In genomic region chr13:100755329-100755728, GRCm38 (mm10) we compare ENCODE assay signal across 20 mouse cellular contexts. TPM values are rescaled to one million over a fixed set of nuclear protein-coding genes. Genes with fewer than 3 reads are reported as not detected.
DNase-seq lines count a peak whose midpoint lies in the region; ATAC-seq and TF ChIP-seq lines count a peak whose summit lies in the region.
"Had no signal": no experiment of that assay in that cellular context is flagged by ENCODE, and none has a peak within 500 bp of the region (broad histone marks: within the 10 kb centered on the region; RNA-seq: fewer than 3 reads in every experiment).

No protein-coding gene starts in this region.

- no peak for ATAC-seq in liver, postnatal 0 days
- no peak for ATAC-seq in liver, embryonic 12.5 days
- ATAC-seq in erythroid progenitor cell, adult 5-6 weeks (replicated peaks; ENCODE audit: low FRiP score, poor library complexity, severe bottlenecking) = peak; percentile 79
- 0 out of 2 replicates have a peak, but pooled peaks have one; percentile 22 for ATAC-seq in megakaryocyte progenitor cell, adult 5-6 weeks (replicated peaks; ENCODE audit: poor library complexity)
- no peak for ATAC-seq in hindbrain, embryonic 12.5 days (ENCODE audit: low FRiP score)
- ATAC-seq: hindbrain, postnatal 0 days; intestine, embryonic 16.5 days had no signal

- H3K9me3 ChIP-seq in liver, postnatal 0 days (ENCODE audit: low read length) = no peaks in the 10 kb centered on the region
- H3K9me3 ChIP-seq in liver, embryonic 12.5 days (replicated peaks) = 0 out of 2 replicates have a peak, but pooled peaks cover 3% of the 10 kb centered on the region
- no peaks in the 10 kb centered on the region for H3K9me3 ChIP-seq in hindbrain, embryonic 12.5 days (replicated peaks)
- H3K9me3 ChIP-seq: forebrain, embryonic 12.5 days; limb, embryonic 13.5 days; liver, embryonic 15.5 days; midbrain, embryonic 12.5 days had no signal

- H3K27ac ChIP-seq in liver, postnatal 0 days (ENCODE audit: low read depth) = no peak overlapping the region
- H3K27ac ChIP-seq in liver, embryonic 12.5 days = no peak overlapping the region
- H3K27ac ChIP-seq in hindbrain, embryonic 12.5 days = no peak overlapping the region
- H3K27ac ChIP-seq: forebrain, embryonic 12.5 days; hindbrain, embryonic 10.5 days; hindbrain, postnatal 0 days; limb, embryonic 13.5 days; liver, embryonic 15.5 days; midbrain, embryonic 12.5 days had no signal

- H3K36me3 ChIP-seq in liver, postnatal 0 days (replicated peaks; ENCODE audit: insufficient read depth, low read length) = peaks cover 6% of the 10 kb centered on the region; the same call in 1 of the 2 replicates
- H3K36me3 ChIP-seq in liver, embryonic 12.5 days = peaks cover 17% of the 10 kb centered on the region
- H3K36me3 ChIP-seq in hindbrain, embryonic 12.5 days = peaks cover 10% of the 10 kb centered on the region; the same call in 1 of the 2 replicates

- WGBS in liver, postnatal 0 days (ENCODE audit: insufficient replicate concordance) = 57% methylated on average over 2 of the region's 2 CpGs
- WGBS in liver, embryonic 12.5 days (ENCODE audit: insufficient replicate concordance) = 62% methylated on average over 2 of the region's 2 CpGs
- 47% methylated on average over 2 of the region's 2 CpGs for WGBS in lung, adult 2 months
- WGBS in hindbrain, embryonic 12.5 days = 95% methylated on average over 2 of the region's 2 CpGs

- TF ChIP-seq POLR2A in lung, adult 2 months (IDR thresholded peaks at IDR 0.05; ENCODE audit: borderline replicate concordance, extremely low read depth, low read depth, low read length) = no peak

- peak; percentile 57; the same call in 1 of the 2 replicates for TF ChIP-seq EP300 in liver, postnatal 0 days (IDR thresholded peaks at IDR 0.05; ENCODE audit: low read depth)

- no peak for DNase-seq in liver, postnatal 0 days
- peak; percentile 8 for DNase-seq in lung, adult 2 months
- DNase-seq in layer of hippocampus, adult 18-20 months (ENCODE audit: low spot score in 2 of 2) = no peak
- DNase-seq: adrenal gland, postnatal 10 days; cerebellum, adult 9-10 months; gastrocnemius, postnatal 36 days; kidney, adult 9 months; kidney, postnatal 25 days; layer of hippocampus, postnatal 36 days had no signal

- no peak for TF ChIP-seq CTCF in liver, postnatal 0 days (IDR thresholded peaks at IDR 0.05; ENCODE audit: low read depth)
- TF ChIP-seq CTCF in lung, adult 2 months (IDR thresholded peaks at IDR 0.05; ENCODE audit: insufficient read depth, low read length) = no peak

- no peak overlapping the region for H3K4me2 ChIP-seq in liver, postnatal 0 days (ENCODE audit: low read depth, low read length)
- H3K4me2 ChIP-seq in liver, embryonic 12.5 days = no peak overlapping the region
- no peak overlapping the region for H3K4me2 ChIP-seq in hindbrain, embryonic 12.5 days (replicated peaks)
- H3K4me2 ChIP-seq: forebrain, embryonic 12.5 days; limb, embryonic 13.5 days; liver, embryonic 15.5 days; midbrain, embryonic 12.5 days had no signal

- no peak overlapping the region for H3K9ac ChIP-seq in liver, postnatal 0 days (replicated peaks)
- H3K9ac ChIP-seq in liver, embryonic 12.5 days = no peak overlapping the region
- no peak overlapping the region for H3K9ac ChIP-seq in hindbrain, embryonic 12.5 days
- H3K9ac ChIP-seq: forebrain, embryonic 12.5 days; limb, embryonic 13.5 days; liver, embryonic 15.5 days; midbrain, embryonic 12.5 days had no signal

- H3K4me1 ChIP-seq in liver, postnatal 0 days (ENCODE audit: insufficient read depth) = peaks cover 17% of the 10 kb centered on the region; the same call in 1 of the 2 replicates
- peaks cover 33% of the 10 kb centered on the region for H3K4me1 ChIP-seq in liver, embryonic 12.5 days
- H3K4me1 ChIP-seq in lung, adult 2 months (ENCODE audit: control insufficient read depth, insufficient read depth, low read length) = no peaks in the 10 kb centered on the region
- H3K4me1 ChIP-seq in hindbrain, embryonic 12.5 days = no peaks in the 10 kb centered on the region
- H3K4me1 ChIP-seq: forebrain, embryonic 12.5 days; hindbrain, embryonic 10.5 days; limb, embryonic 13.5 days; midbrain, embryonic 12.5 days had no signal

- no peak overlapping the region for H3K4me3 ChIP-seq in liver, postnatal 0 days (ENCODE audit: low read depth, low read length)
- H3K4me3 ChIP-seq in liver, embryonic 12.5 days = no peak overlapping the region
- H3K4me3 ChIP-seq in lung, adult 2 months (replicated peaks; ENCODE audit: extremely low read depth, low read depth, low read length) = no peak overlapping the region
- no peak overlapping the region for H3K4me3 ChIP-seq in hindbrain, embryonic 12.5 days
- H3K4me3 ChIP-seq: forebrain, embryonic 12.5 days; hindbrain, embryonic 10.5 days; limb, embryonic 13.5 days; liver, embryonic 15.5 days; midbrain, embryonic 12.5 days had no signal

- no peaks in the 10 kb centered on the region for H3K27me3 ChIP-seq in liver, postnatal 0 days (ENCODE audit: insufficient read depth, low read length)
- no peaks in the 10 kb centered on the region for H3K27me3 ChIP-seq in liver, embryonic 12.5 days (replicated peaks)
- H3K27me3 ChIP-seq in hindbrain, embryonic 12.5 days = no peaks in the 10 kb centered on the region
- H3K27me3 ChIP-seq: forebrain, embryonic 12.5 days; limb, embryonic 13.5 days; liver, embryonic 15.5 days; midbrain, embryonic 12.5 days had no signal

RNA-seq across cellular contexts. Expression of gene Mrps36, which starts 10.9 kb away (rescaled TPM):
- 120 and 126 TPM in 2 replicates for polyA plus RNA-seq in liver, postnatal 0 days (2015; fragmentation: Nextera tagmentation; extraction: Ambion mirVana)
- 174 and 179 TPM in 2 replicates for polyA plus RNA-seq in liver, embryonic 12.5 days (2016; fragmentation: Nextera tagmentation; extraction: Ambion mirVana)
- 75.3 and 100 TPM in 2 replicates for total RNA-seq in erythroid progenitor cell, adult 5-6 weeks (2015; ENCODE audit: low replicate concordance)
- 52.8 and 99.2 TPM in 2 replicates for total RNA-seq in erythroid progenitor cell, adult 5-6 weeks (2017; ENCODE audit: low replicate concordance)
- 27.0 and 29.2 TPM in 2 replicates for polyA plus RNA-seq in lung, adult 2 months (2012; rRNA removed)
- total RNA-seq in megakaryocyte progenitor cell, adult 5-6 weeks (2015) = 86.2 and 90.4 TPM in 2 replicates
- total RNA-seq in megakaryocyte progenitor cell, adult 5-6 weeks (2017) = 73.0 and 75.8 TPM in 2 replicates
- 10 to 100 TPM; 51.6 to 52.8 TPM for total RNA-seq in layer of hippocampus, adult 18-20 months (2021)
- 111 and 118 TPM in 2 replicates for polyA plus RNA-seq in hindbrain, embryonic 12.5 days (2016; fragmentation: Nextera tagmentation; extraction: Ambion mirVana)

RNA-seq across cellular contexts. Expression of gene Cenph, which starts 20.4 kb away (rescaled TPM):
- polyA plus RNA-seq in liver, postnatal 0 days (2015; fragmentation: Nextera tagmentation; extraction: Ambion mirVana) = 19.4 and 19.6 TPM in 2 replicates
- polyA plus RNA-seq in liver, embryonic 12.5 days (2016; fragmentation: Nextera tagmentation; extraction: Ambion mirVana) = 45.3 and 47.4 TPM in 2 replicates
- 75.5 and 87.6 TPM in 2 replicates for total RNA-seq in erythroid progenitor cell, adult 5-6 weeks (2015; ENCODE audit: low replicate concordance)
- total RNA-seq in erythroid progenitor cell, adult 5-6 weeks (2017; ENCODE audit: low replicate concordance) = 44.6 and 60.3 TPM in 2 replicates
- polyA plus RNA-seq in lung, adult 2 months (2012; rRNA removed) = 0.18 and 0.25 TPM in 2 replicates
- 64.8 and 71.7 TPM in 2 replicates for total RNA-seq in megakaryocyte progenitor cell, adult 5-6 weeks (2015)
- 66.3 and 67.7 TPM in 2 replicates for total RNA-seq in megakaryocyte progenitor cell, adult 5-6 weeks (2017)
- total RNA-seq in layer of hippocampus, adult 18-20 months (2021) = not detected
- polyA plus RNA-seq in hindbrain, embryonic 12.5 days (2016; fragmentation: Nextera tagmentation; extraction: Ambion mirVana) = 29.1 and 31.3 TPM in 2 replicates

RNA-seq across cellular contexts. Expression of gene Cdk7, which starts 24.6 kb away (rescaled TPM):
- polyA plus RNA-seq in liver, postnatal 0 days (2015; fragmentation: Nextera tagmentation; extraction: Ambion mirVana) = 24.3 and 25.0 TPM in 2 replicates
- 60.1 TPM in 2 replicates for polyA plus RNA-seq in liver, embryonic 12.5 days (2016; fragmentation: Nextera tagmentation; extraction: Ambion mirVana)
- total RNA-seq in erythroid progenitor cell, adult 5-6 weeks (2015; ENCODE audit: low replicate concordance) = 4.3 and 19.3 TPM in 2 replicates
- total RNA-seq in erythroid progenitor cell, adult 5-6 weeks (2017; ENCODE audit: low replicate concordance) = 9.4 and 23.6 TPM in 2 replicates
- polyA plus RNA-seq in lung, adult 2 months (2012; rRNA removed) = 8.9 and 12.8 TPM in 2 replicates
- 55.6 and 55.9 TPM in 2 replicates for total RNA-seq in megakaryocyte progenitor cell, adult 5-6 weeks (2015)
- total RNA-seq in megakaryocyte progenitor cell, adult 5-6 weeks (2017) = 51.1 and 56.8 TPM in 2 replicates
- 10 to 100 TPM; 35.8 to 40.1 TPM for total RNA-seq in layer of hippocampus, adult 18-20 months (2021)
- polyA plus RNA-seq in hindbrain, embryonic 12.5 days (2016; fragmentation: Nextera tagmentation; extraction: Ambion mirVana) = 71.2 and 74.1 TPM in 2 replicates

RNA-seq across cellular contexts. Expression of gene Ccnb1, which starts 31.0 kb away (rescaled TPM):
- 74.6 and 85.2 TPM in 2 replicates for polyA plus RNA-seq in liver, postnatal 0 days (2015; fragmentation: Nextera tagmentation; extraction: Ambion mirVana)
- polyA plus RNA-seq in liver, embryonic 12.5 days (2016; fragmentation: Nextera tagmentation; extraction: Ambion mirVana) = 284 and 289 TPM in 2 replicates
- 339 and 351 TPM in 2 replicates for total RNA-seq in erythroid progenitor cell, adult 5-6 weeks (2015; ENCODE audit: low replicate concordance)
- 507 and 678 TPM in 2 replicates for total RNA-seq in erythroid progenitor cell, adult 5-6 weeks (2017; ENCODE audit: low replicate concordance)
- polyA plus RNA-seq in lung, adult 2 months (2012; rRNA removed) = 0.85 and 3.2 TPM in 2 replicates
- total RNA-seq in megakaryocyte progenitor cell, adult 5-6 weeks (2015) = 152 and 153 TPM in 2 replicates
- 181 and 194 TPM in 2 replicates for total RNA-seq in megakaryocyte progenitor cell, adult 5-6 weeks (2017)
- total RNA-seq in layer of hippocampus, adult 18-20 months (2021) = under 1 TPM; 0.37 to 0.58 TPM
- polyA plus RNA-seq in hindbrain, embryonic 12.5 days (2016; fragmentation: Nextera tagmentation; extraction: Ambion mirVana) = 174 and 189 TPM in 2 replicates

Comparison
In these comparisons a context has a peak if more than half of its experiments do, and no peak if none do; other contexts are left out.
1. ATAC-seq: peak in erythroid progenitor cell, adult 5-6 weeks (single experiment) and megakaryocyte progenitor cell, adult 5-6 weeks (single experiment); none in liver, postnatal 0 days (single experiment), liver, embryonic 12.5 days (single experiment) and hindbrain, embryonic 12.5 days (single experiment).
2. RNA of gene Cenph, which starts 20.4 kb away (polyA plus RNA-seq): 45.3 to 47.4 TPM in liver, embryonic 12.5 days, 29.1 to 31.3 TPM in hindbrain, embryonic 12.5 days and 19.4 to 19.6 TPM in liver, postnatal 0 days; 0.18 to 0.25 TPM in lung, adult 2 months; every median in the first group is over 10 times any median in the second.